Mouse (Mus musculus): ENCODE data around the gene Hacd1. TPM values are rescaled to one million over a fixed set of nuclear protein-coding genes. Genes with fewer than 3 reads are reported as not detected.

Hacd1 gene
- not detected for total RNA-seq (2023)

GRCm38 (mm10) chr2:14055566-14056331 lies at the start of gene Hacd1:
Hacd1 (minus strand) TSS chr2:14056135.

GRCm38 (mm10) chr2:14073362-14074220 lies 17.7 kb upstream of the Hacd1 start, which contains the start of gene Stam:
Stam (plus strand) TSS chr2:14074098.

Other genes with a start within 250 kb of the Hacd1 start
- 42.5 TPM for gene Stam, start 18.0 kb upstream of the Hacd1 start, total RNA-seq (2023)
- gene Tmem236, start 118.4 kb upstream of the Hacd1 start, total RNA-seq (2023) = not detected
- 2.1 TPM for gene Mrc1, start 173.3 kb upstream of the Hacd1 start, total RNA-seq (2023)